Mouse (Mus musculus) hematopoietic stem cell, adult 5-6 weeks (primary cell): ENCODE measurements around the gene Adgrg4. TPM values are rescaled to one million over a fixed set of nuclear protein-coding genes. Genes with fewer than 3 reads are reported as not detected.
A peak's percentile ranks its signal among the peaks of the same experiment; 100 is the strongest.

Experiments
- ATAC-seq, 2 experiments: fragments of 125-278 bp in 1 of 2; replicated peaks in 1 of 2; 2 replicates each; pipeline ENCODE4 v1.8.0; 2016 to 2017; ENCODE audit warnings: inconsistent platforms in 2 of 2, mild to moderate bottlenecking in 2 of 2, moderate number of reproducible peaks in 2 of 2, low read depth in 1 of 2, moderate TSS enrichment in 1 of 2; ENCODE audit not compliant: low FRiP score in 2 of 2, poor library complexity in 2 of 2, severe bottlenecking in 2 of 2, insufficient read depth in 1 of 2, low TSS enrichment in 1 of 2
- total RNA-seq: library from RNA; stranded (forward); fragments of 172-1452, 232-1000 nt; gene quantifications from 2 replicates; pipeline ENCODE4 v1.2.3, GENCODE M21; 2017

The Adgrg4 gene
- total RNA-seq: not detected in 2 replicates

DNA sequence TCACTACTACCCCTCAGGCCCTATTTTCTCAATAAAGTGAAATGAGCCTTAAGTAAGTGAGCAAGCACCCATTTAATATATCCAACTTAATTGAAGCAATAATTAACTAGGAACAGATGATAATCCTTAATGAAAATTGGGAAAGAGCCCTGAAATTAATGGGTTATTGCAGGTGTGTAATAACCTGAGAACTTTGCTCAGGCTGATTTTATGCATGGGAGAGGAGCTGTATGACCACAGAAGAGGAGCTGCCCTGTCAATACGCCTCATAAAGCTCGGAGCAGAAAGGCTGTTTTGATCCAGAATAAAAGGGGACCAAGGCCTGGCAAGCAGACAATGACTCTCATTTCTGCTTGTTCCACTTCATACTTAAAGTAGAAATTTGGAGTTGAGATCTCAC, at the start of gene Adgrg4:
Adgrg4 (plus strand) TSS at position 301 of the 400 bp plus-strand sequence.
- no peak for ATAC-seq

DNA sequence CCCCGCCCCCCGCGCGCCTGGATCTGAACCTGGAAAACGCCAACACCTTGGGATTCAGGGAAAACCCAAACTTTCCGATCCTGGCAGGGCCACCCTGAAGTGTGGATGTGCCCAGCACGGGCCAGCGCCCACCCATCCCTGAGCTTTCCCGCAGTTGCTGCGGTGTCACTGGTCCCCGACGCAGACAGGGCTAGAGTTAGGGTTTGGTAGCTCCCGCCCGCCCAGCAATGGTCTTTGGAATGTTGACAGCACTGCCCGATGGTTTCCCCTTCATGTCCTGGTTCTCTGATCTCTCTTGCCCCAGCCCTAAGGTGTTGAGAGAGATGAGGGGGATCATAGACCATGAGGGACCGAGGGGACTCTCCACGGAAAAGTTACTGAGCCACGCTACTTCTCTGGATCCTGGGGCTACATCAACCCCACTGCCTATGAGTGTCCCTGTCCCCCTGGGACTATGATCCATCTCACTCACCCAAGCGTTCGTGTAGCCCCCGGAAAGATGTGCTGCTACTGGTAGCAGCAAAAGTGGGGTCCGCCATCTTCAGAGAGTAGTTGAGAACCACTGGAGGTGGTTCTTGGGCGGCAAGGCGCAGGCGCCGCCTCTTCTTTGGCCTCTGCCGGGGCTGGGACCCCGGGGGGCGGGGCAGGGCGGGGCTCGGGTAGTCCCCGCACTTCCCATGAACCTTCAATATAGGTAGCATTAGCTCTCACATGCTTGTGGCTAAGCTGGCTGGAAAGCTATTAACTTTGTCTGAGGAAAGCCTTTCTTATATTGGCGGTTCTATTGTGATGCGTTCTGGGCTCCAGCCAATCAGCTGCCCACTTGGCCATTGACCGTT, 48.0 kb upstream of the Adgrg4 start, which contains the start of gene Map7d3:
Map7d3 (minus strand) TSS at position 562 of the 839 bp plus-strand sequence.
- ATAC-seq: peak; percentile 81

DNA sequence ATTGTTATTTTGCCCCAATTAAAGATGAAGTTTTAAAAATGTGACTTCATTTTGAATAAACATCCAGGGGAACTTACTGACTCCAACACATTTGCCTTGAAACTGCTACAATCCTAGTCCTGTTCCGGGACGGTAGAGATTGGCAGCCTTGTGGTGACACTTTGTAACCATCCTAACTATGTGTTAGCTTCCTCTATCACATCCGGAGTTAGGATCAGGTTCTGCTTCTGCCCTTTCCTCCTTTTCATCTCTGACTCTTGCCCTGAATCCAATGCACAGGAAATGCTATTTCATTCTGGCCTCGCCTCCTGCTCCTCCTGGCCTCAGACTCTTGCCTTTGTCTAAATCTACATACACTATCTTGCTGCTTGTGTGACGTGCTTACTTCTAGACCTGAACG, 42.5 kb upstream of the Adgrg4 start:
- peak in 1 of 2 experiments; percentile 12; a peak in 1 of 4 replicates for ATAC-seq

GRCm38 (mm10) chrX:56835842-56836241, 34.1 kb upstream of the Adgrg4 start:
- peak; percentile 39 to 46; a peak in 3 of 4 replicates for ATAC-seq

DNA sequence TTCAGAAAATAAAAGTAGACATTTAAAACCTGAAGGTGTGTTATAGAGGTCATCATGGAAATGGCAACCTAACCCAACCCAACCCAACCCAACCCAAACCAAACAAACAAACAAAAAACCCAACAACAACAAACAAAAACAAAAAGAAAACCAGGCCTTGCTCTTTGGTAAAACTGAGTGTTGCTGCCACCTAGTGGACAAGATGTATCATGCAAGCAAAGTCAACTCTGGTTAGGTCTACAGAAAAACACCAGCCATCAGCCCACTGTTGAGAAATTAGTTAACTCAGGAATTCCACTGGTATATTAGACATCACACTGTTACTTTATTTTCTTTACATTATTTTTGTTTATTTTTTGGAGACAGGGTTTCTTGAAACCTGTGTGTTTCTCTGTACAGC, 30.6 kb upstream of the Adgrg4 start:
- no peak for ATAC-seq

- no peak for ATAC-seq
Observed at GRCm38 (mm10) chrX:56841255-56841654, 28.7 kb upstream of the Adgrg4 start.

GRCm38 (mm10) chrX:57012891-57013290, 142.9 kb downstream of the Adgrg4 start:
- ATAC-seq: no peak

- ATAC-seq: no peak
Observed at GRCm38 (mm10) chrX:57042774-57043173, 172.8 kb downstream of the Adgrg4 start, which contains the start of gene Brs3. TSS of gene Brs3 (plus strand) at chrX:57043074.

DNA sequence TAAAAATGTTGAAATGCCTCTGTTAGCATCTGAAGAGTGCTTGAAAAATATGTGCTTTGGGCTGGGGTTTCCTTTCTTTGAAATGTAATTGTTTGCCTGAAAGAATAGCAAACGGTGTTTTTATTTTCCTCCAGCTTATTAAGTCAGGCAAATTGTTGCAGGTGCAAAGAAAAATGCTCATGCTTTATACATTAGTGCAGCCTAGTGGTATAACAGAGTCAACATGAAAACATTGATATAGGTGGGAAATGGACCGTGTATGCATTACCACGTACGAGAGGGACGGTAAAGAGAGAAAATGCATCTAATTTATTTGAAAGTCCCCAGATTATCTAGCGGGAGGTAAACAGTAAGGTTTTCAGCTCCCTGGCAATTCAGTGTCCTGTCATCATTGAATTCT, 173.9 kb downstream of the Adgrg4 start:
- no peak for ATAC-seq

Other genes with a start within 250 kb of the Adgrg4 start
- gene Fhl1, start 138.4 kb upstream of the Adgrg4 start, total RNA-seq: 3.4 and 5.9 TPM in 2 replicates
- gene Map7d3, start 47.8 kb upstream of the Adgrg4 start, total RNA-seq: 3.4 and 5.2 TPM in 2 replicates
- gene Brs3, start 172.9 kb downstream of the Adgrg4 start, total RNA-seq: not detected in 2 replicates
- 86.9 and 102 TPM in 2 replicates for gene Htatsf1, start 183.4 kb downstream of the Adgrg4 start, total RNA-seq
- gene Vgll1, start 217.9 kb downstream of the Adgrg4 start, total RNA-seq: not detected in 2 replicates